ENCODE assay signal across 20 mouse cellular contexts in genomic region chr8:124239350-124239749, GRCm38 (mm10). TPM values are rescaled to one million over a fixed set of nuclear protein-coding genes. Genes with fewer than 3 reads are reported as not detected.
DNase-seq lines count a peak whose midpoint lies in the region; ATAC-seq lines count a peak whose summit lies in the region.
"Had no signal": no experiment of that assay in that cellular context is flagged by ENCODE, and none has a peak within 500 bp of the region (broad histone marks: within the 10 kb centered on the region; RNA-seq: fewer than 3 reads in every experiment).

No protein-coding gene starts in this region.

- no peak overlapping the region for H3K4me3 ChIP-seq in hindbrain, embryonic 13.5 days
- no peak overlapping the region for H3K4me3 ChIP-seq in hindbrain, embryonic 11.5 days (ENCODE audit: low read depth, low read length)
- H3K4me3 ChIP-seq in neural tube, embryonic 12.5 days: no peak overlapping the region
- H3K4me3 ChIP-seq in neural tube, embryonic 15.5 days (replicated peaks): no peak overlapping the region
- H3K4me3 ChIP-seq: embryonic facial prominence, embryonic 13.5 days; forebrain, embryonic 12.5 days; gastrocnemius, adult 2 months; hindbrain, embryonic 12.5 days had no signal

- peaks cover 11% of the 10 kb centered on the region for H3K36me3 ChIP-seq in hindbrain, embryonic 13.5 days
- no peaks in the 10 kb centered on the region for H3K36me3 ChIP-seq in hindbrain, embryonic 11.5 days (ENCODE audit: control insufficient read depth, insufficient read depth, low read length)
- peaks cover 3% of the 10 kb centered on the region for H3K36me3 ChIP-seq in neural tube, embryonic 12.5 days
- no peaks in the 10 kb centered on the region for H3K36me3 ChIP-seq in neural tube, embryonic 15.5 days

- ATAC-seq in hindbrain, embryonic 13.5 days (ENCODE audit: low FRiP score): no peak
- no peak for ATAC-seq in hindbrain, embryonic 11.5 days (ENCODE audit: low FRiP score)
- no peak for ATAC-seq in neural tube, embryonic 12.5 days (ENCODE audit: low FRiP score, low read depth)
- ATAC-seq in neural tube, embryonic 15.5 days (ENCODE audit: low FRiP score): no peak
- ATAC-seq: forebrain, embryonic 16.5 days; hindbrain, postnatal 0 days; Patski had no signal

- peaks cover 66% of the 10 kb centered on the region for H3K4me1 ChIP-seq in hindbrain, embryonic 13.5 days (replicated peaks)
- H3K4me1 ChIP-seq in hindbrain, embryonic 11.5 days (replicated peaks; ENCODE audit: control insufficient read depth, insufficient read depth, low read length): peaks cover 9% of the 10 kb centered on the region; the same call in 1 of the 2 replicates
- peaks cover 34% of the 10 kb centered on the region for H3K4me1 ChIP-seq in neural tube, embryonic 12.5 days
- H3K4me1 ChIP-seq in neural tube, embryonic 15.5 days: peaks cover 64% of the 10 kb centered on the region

- no peak for DNase-seq in hindbrain, embryonic 11.5 days (ENCODE audit: low spot score)
- DNase-seq in induced T-regulatory cell, adult 2 months (ENCODE audit: low read depth): peak; percentile 9
- no peak for DNase-seq in frontal cortex, postnatal 36 days (ENCODE audit: low spot score in 2 of 2)
- no peak for DNase-seq in MN1 (ENCODE audit: low spot score)
- DNase-seq: adrenal gland, postnatal 10 days; cerebellum, adult 11 months; cerebellum, postnatal 36 days; gastrocnemius, adult 2 months; gastrocnemius, postnatal 25 days; heart, adult 11 months; kidney, adult 11 months had no signal

- WGBS in hindbrain, embryonic 13.5 days: 85% methylated on average over 6 of the region's 6 CpGs
- whole genome bisulfite sequencing in hindbrain, embryonic 11.5 days: 72% methylated on average over 6 of the region's 6 CpGs
- WGBS in neural tube, embryonic 12.5 days: 85% methylated on average over 6 of the region's 6 CpGs
- WGBS in neural tube, embryonic 15.5 days: 82% methylated on average over 6 of the region's 6 CpGs

- peak overlapping the region; percentile 25 for H3K9ac ChIP-seq in hindbrain, embryonic 13.5 days
- H3K9ac ChIP-seq in hindbrain, embryonic 11.5 days (ENCODE audit: low read depth, low read length): no peak overlapping the region
- 0 out of 2 replicates have a peak overlapping the region, but pooled peaks have one; percentile 10 for H3K9ac ChIP-seq in neural tube, embryonic 12.5 days
- no peak overlapping the region for H3K9ac ChIP-seq in neural tube, embryonic 15.5 days (replicated peaks)
- H3K9ac ChIP-seq: embryonic facial prominence, embryonic 13.5 days; forebrain, embryonic 12.5 days had no signal

- no peak overlapping the region for H3K4me2 ChIP-seq in hindbrain, embryonic 13.5 days
- H3K4me2 ChIP-seq in hindbrain, embryonic 11.5 days (replicated peaks; ENCODE audit: low read depth, low read length): no peak overlapping the region
- no peak overlapping the region for H3K4me2 ChIP-seq in neural tube, embryonic 12.5 days (replicated peaks)
- no peak overlapping the region for H3K4me2 ChIP-seq in neural tube, embryonic 15.5 days
- H3K4me2 ChIP-seq: embryonic facial prominence, embryonic 13.5 days; forebrain, embryonic 12.5 days; hindbrain, embryonic 12.5 days had no signal

- peaks cover 5% of the 10 kb centered on the region; the same call in 1 of the 2 replicates for H3K9me3 ChIP-seq in hindbrain, embryonic 13.5 days
- H3K9me3 ChIP-seq in hindbrain, embryonic 11.5 days (ENCODE audit: control insufficient read depth, low read length): no peaks in the 10 kb centered on the region
- 0 out of 2 replicates have a peak, but pooled peaks cover 5% of the 10 kb centered on the region for H3K9me3 ChIP-seq in neural tube, embryonic 12.5 days
- no peaks in the 10 kb centered on the region for H3K9me3 ChIP-seq in neural tube, embryonic 15.5 days (replicated peaks)

- no peak overlapping the region for H3K27ac ChIP-seq in hindbrain, embryonic 13.5 days
- no peak overlapping the region for H3K27ac ChIP-seq in hindbrain, embryonic 11.5 days (ENCODE audit: low read depth, low read length)
- no peak overlapping the region for H3K27ac ChIP-seq in neural tube, embryonic 12.5 days
- H3K27ac ChIP-seq in neural tube, embryonic 15.5 days (replicated peaks): no peak overlapping the region
- H3K27ac ChIP-seq: embryonic facial prominence, embryonic 13.5 days; forebrain, embryonic 12.5 days; gastrocnemius, adult 2 months; hindbrain, postnatal 0 days had no signal

- no peaks in the 10 kb centered on the region for H3K27me3 ChIP-seq in hindbrain, embryonic 13.5 days
- no peaks in the 10 kb centered on the region for H3K27me3 ChIP-seq in hindbrain, embryonic 11.5 days (ENCODE audit: control insufficient read depth, insufficient read depth, low read length)
- no peaks in the 10 kb centered on the region for H3K27me3 ChIP-seq in neural tube, embryonic 12.5 days (replicated peaks)
- H3K27me3 ChIP-seq in neural tube, embryonic 15.5 days (replicated peaks): no peaks in the 10 kb centered on the region
- H3K27me3 ChIP-seq: embryonic facial prominence, embryonic 13.5 days; forebrain, embryonic 12.5 days; hindbrain, embryonic 12.5 days; Patski had no signal

RNA-seq across cellular contexts. Expression of gene Galnt2, which starts 8.2 kb away (rescaled TPM):
- polyA plus RNA-seq in hindbrain, embryonic 13.5 days (2015; fragmentation: Nextera tagmentation; extraction: Ambion mirVana): 49.9 and 52.8 TPM in 2 replicates
- polyA plus RNA-seq in hindbrain, embryonic 11.5 days (2014; fragmentation: Nextera tagmentation; extraction: Ambion mirVana): 47.0 and 53.5 TPM in 2 replicates
- 91.1 and 93.8 TPM in 2 replicates for polyA plus RNA-seq in neural tube, embryonic 12.5 days (2016; fragmentation: Nextera tagmentation; extraction: Ambion mirVana)
- 59.7 and 62.7 TPM in 2 replicates for polyA plus RNA-seq in neural tube, embryonic 15.5 days (2015; fragmentation: Nextera tagmentation; extraction: Ambion mirVana)

Comparison
In these comparisons a context has a peak if more than half of its experiments do, and no peak if none do; other contexts are left out.
1. H3K9ac ChIP-seq: peak in hindbrain, embryonic 13.5 days (single experiment) and neural tube, embryonic 12.5 days (single experiment); none in hindbrain, embryonic 11.5 days (single experiment) and neural tube, embryonic 15.5 days (single experiment).